Mouse (Mus musculus) urinary bladder, adult 2 months (tissue): ENCODE results near the gene BC055324. TPM values are rescaled to one million over a fixed set of nuclear protein-coding genes. Genes with fewer than 3 reads are reported as not detected.

Source experiments
- polyA plus RNA-seq: library from polyadenylated mRNA; depleted of rRNA; stranded (reverse); fragments of >200 nt; gene quantifications from 2 replicates; pipeline ENCODE4 v1.2.3, GENCODE M21; 2012; rRNA removed

The BC055324 gene
- polyA plus RNA-seq, 1 experiment = 1.6 TPM

Other genes starting within 250 kb of the BC055324 start
- gene Kifap3, start 215.2 kb downstream of the BC055324 start, polyA plus RNA-seq = 15.7 and 19.0 TPM in 2 replicates
- gene Scyl3, start 65.7 kb downstream of the BC055324 start, polyA plus RNA-seq = 16.1 and 16.7 TPM in 2 replicates
- gene Mettl18, start 93 bp upstream of the BC055324 start, polyA plus RNA-seq = 5.5 and 5.9 TPM in 2 replicates
- 13.6 and 18.0 TPM in 2 replicates for gene Sele, start 53.4 kb upstream of the BC055324 start, polyA plus RNA-seq
- gene Sell, start 67.2 kb upstream of the BC055324 start, polyA plus RNA-seq = 1.2 and 1.9 TPM in 2 replicates
- 5.5 and 6.8 TPM in 2 replicates for gene Selp, start 120.5 kb upstream of the BC055324 start, polyA plus RNA-seq
- 0.19 and 0.34 TPM in 2 replicates for gene F5, start 157.0 kb upstream of the BC055324 start, polyA plus RNA-seq